9 mouse cellular contexts compared by ENCODE assay signal in genomic region chr12:49373821-49374605, GRCm38 (mm10). TPM values are rescaled to one million over a fixed set of nuclear protein-coding genes. Genes with fewer than 3 reads are reported as not detected.
DNase-seq lines count a peak whose midpoint lies in the region; ATAC-seq and TF ChIP-seq lines count a peak whose summit lies in the region.
"Had no signal": no experiment of that assay in that cellular context is flagged by ENCODE, and none has a peak within 500 bp of the region (broad histone marks: within the 10 kb centered on the region; RNA-seq: fewer than 3 reads in every experiment).

No protein-coding gene starts in this region.

- H3K9ac ChIP-seq in heart, embryonic 13.5 days = peak overlapping the region; percentile 25; the same call in 1 of the 2 replicates
- H3K9ac ChIP-seq in ES-E14 (ENCODE audit: insufficient read depth, low read depth, low read length, poor library complexity, severe bottlenecking) = no peak overlapping the region
- peak overlapping the region; percentile 76 for H3K9ac ChIP-seq in forebrain, embryonic 13.5 days
- H3K9ac ChIP-seq in liver, embryonic 16.5 days (ENCODE audit: low read depth, low read length) = no peak overlapping the region

- under 1% methylated on average over 24 of the region's 24 CpGs for WGBS in heart, embryonic 13.5 days
- WGBS in forebrain, embryonic 13.5 days = 2% methylated on average over 24 of the region's 24 CpGs
- 2% methylated on average over 24 of the region's 24 CpGs for WGBS in liver, embryonic 16.5 days (ENCODE audit: insufficient replicate concordance)

- H3K9me3 ChIP-seq in heart, embryonic 13.5 days = no peaks in the 10 kb centered on the region
- no peaks in the 10 kb centered on the region for H3K9me3 ChIP-seq in ES-E14 (ENCODE audit: control insufficient read depth, insufficient read depth, low read depth, low read length)
- H3K9me3 ChIP-seq in forebrain, embryonic 13.5 days (replicated peaks) = no peaks in the 10 kb centered on the region
- no peaks in the 10 kb centered on the region for H3K9me3 ChIP-seq in liver, embryonic 16.5 days (replicated peaks; ENCODE audit: control insufficient read depth, low read length)

- peaks cover 92% of the 10 kb centered on the region for H3K27me3 ChIP-seq in heart, embryonic 13.5 days (replicated peaks)
- no peaks in the 10 kb centered on the region for H3K27me3 ChIP-seq in forebrain, embryonic 13.5 days
- peaks cover 61% of the 10 kb centered on the region for H3K27me3 ChIP-seq in liver, embryonic 16.5 days (ENCODE audit: control insufficient read depth, insufficient read depth, low read depth, low read length)

- peaks cover 6% of the 10 kb centered on the region for H3K4me1 ChIP-seq in heart, embryonic 13.5 days
- H3K4me1 ChIP-seq in ES-E14 (ENCODE audit: control insufficient read depth in 2 of 2, insufficient read depth in 2 of 2, low read length in 2 of 2, poor library complexity in 1 of 2) = no peaks in the 10 kb centered on the region
- H3K4me1 ChIP-seq in forebrain, embryonic 13.5 days = peaks cover 41% of the 10 kb centered on the region
- no peaks in the 10 kb centered on the region for H3K4me1 ChIP-seq in liver, embryonic 16.5 days (ENCODE audit: control insufficient read depth, low read depth, low read length)

- peak overlapping the region; percentile 74 for H3K4me2 ChIP-seq in heart, embryonic 13.5 days
- H3K4me2 ChIP-seq in forebrain, embryonic 13.5 days = peak overlapping the region; percentile 72
- H3K4me2 ChIP-seq in liver, embryonic 16.5 days (ENCODE audit: low read depth, low read length) = no peak overlapping the region

- H3K36me3 ChIP-seq in heart, embryonic 13.5 days = no peaks in the 10 kb centered on the region
- H3K36me3 ChIP-seq in ES-E14 (ENCODE audit: control insufficient read depth, insufficient read depth, low read length, poor library complexity, severe bottlenecking) = no peaks in the 10 kb centered on the region
- H3K36me3 ChIP-seq in forebrain, embryonic 13.5 days (ENCODE audit: poor library complexity, severe bottlenecking) = no peaks in the 10 kb centered on the region
- H3K36me3 ChIP-seq in liver, embryonic 16.5 days (ENCODE audit: control insufficient read depth, insufficient read depth) = no peaks in the 10 kb centered on the region

- in situ Hi-C loops in ES-E14 (cut with MboI; ENCODE audit: low sequenced_read_pairs in 2 of 2, unreplicated experiment in 2 of 2) = loop anchor here (25.0 kb wide), 2 partner anchors 1563 to 1588 kb away; no protein-coding TSS in a partner anchor

- no peak overlapping the region for H3K27ac ChIP-seq in heart, embryonic 13.5 days (replicated peaks)
- H3K27ac ChIP-seq in ES-E14 (ENCODE audit: insufficient read depth, low read depth, low read length, poor library complexity, severe bottlenecking) = no peak overlapping the region
- H3K27ac ChIP-seq in forebrain, embryonic 13.5 days = peak overlapping the region; percentile 89
- no peak overlapping the region for H3K27ac ChIP-seq in liver, embryonic 16.5 days (ENCODE audit: low read length)
- H3K27ac ChIP-seq: macrophage had no signal

- no peak for ATAC-seq in heart, embryonic 13.5 days (ENCODE audit: extremely low read depth, insufficient number of reproducible peaks, low FRiP score, low TSS enrichment)
- ATAC-seq in forebrain, embryonic 13.5 days = no peak
- no peak for ATAC-seq in liver, embryonic 16.5 days (ENCODE audit: low read depth)

- peak overlapping the region; percentile 51 for H3K4me3 ChIP-seq in heart, embryonic 13.5 days
- peak overlapping the region; percentile 44 to 59 for H3K4me3 ChIP-seq in ES-E14 (ENCODE audit: insufficient read depth in 1 of 2, low read depth in 1 of 2, low read length in 2 of 2, poor library complexity in 1 of 2, severe bottlenecking in 1 of 2)
- peak overlapping the region; percentile 41 for H3K4me3 ChIP-seq in forebrain, embryonic 13.5 days
- H3K4me3 ChIP-seq in liver, embryonic 16.5 days (ENCODE audit: low read depth, low read length) = peak overlapping the region; percentile 13; the same call in 1 of the 2 replicates

- no peak for DNase-seq in heart, adult 11 months
- DNase-seq in ES-E14 (ENCODE audit: low read depth, low spot score) = no peak
- no peak for DNase-seq in adrenal gland, adult (ENCODE audit: inconsistent age in 2 of 2, low spot score in 1 of 2)
- no peak for DNase-seq in cerebellum, postnatal 4 days (ENCODE audit: low spot score in 2 of 2)
- DNase-seq in adrenal gland, postnatal 14 days = no peak

TF ChIP-seq in ES-E14, 5 proteins besides CTCF, POLR2A, EP300 and RAD21:
- TF ChIP-seq ZC3H11A (IDR thresholded peaks at IDR 0.05; ENCODE audit: borderline replicate concordance, low read depth, low read length) = no peak
- no peak for TF ChIP-seq HCFC1 (IDR thresholded peaks at IDR 0.05; ENCODE audit: borderline replicate concordance, insufficient read depth, low read length)

RNA-seq across cellular contexts. Expression of gene Foxg1, which starts 8.4 kb away (rescaled TPM):
- 0.12 TPM in 1 of 2 replicates, not detected in the other for polyA plus RNA-seq in heart, embryonic 13.5 days (2015; fragmentation: Nextera tagmentation; extraction: Ambion mirVana)
- total RNA-seq in ES-E14 (2012; rRNA removed) = 0.21 and 0.36 TPM in 2 replicates
- polyA plus RNA-seq in forebrain, embryonic 13.5 days (2015; fragmentation: Nextera tagmentation; extraction: Ambion mirVana) = 76.5 and 98.6 TPM in 2 replicates
- polyA plus RNA-seq in liver, embryonic 16.5 days (2015; fragmentation: Nextera tagmentation; extraction: Ambion mirVana) = not detected in 2 replicates
- total RNA-seq in adrenal gland, postnatal 14 days (2021) = not detected in 2 replicates
- polyA plus RNA-seq: macrophage had no signal

RNA-seq across cellular contexts. Expression of gene Gm43517, which starts 11.0 kb away (rescaled TPM):
- polyA plus RNA-seq in heart, embryonic 13.5 days (2015; fragmentation: Nextera tagmentation; extraction: Ambion mirVana) = not detected in 2 replicates
- total RNA-seq in ES-E14 (2012; rRNA removed) = not detected in 2 replicates
- polyA plus RNA-seq in forebrain, embryonic 13.5 days (2015; fragmentation: Nextera tagmentation; extraction: Ambion mirVana) = 1.9 and 2.4 TPM in 2 replicates
- not detected in 2 replicates for polyA plus RNA-seq in liver, embryonic 16.5 days (2015; fragmentation: Nextera tagmentation; extraction: Ambion mirVana)
- not detected in 2 replicates for total RNA-seq in adrenal gland, postnatal 14 days (2021)
- polyA plus RNA-seq: macrophage had no signal

Comparison
In these comparisons a context has a peak if more than half of its experiments do, and no peak if none do; other contexts are left out.
1. H3K9ac ChIP-seq: peak in heart, embryonic 13.5 days (single experiment) and forebrain, embryonic 13.5 days (single experiment); none in ES-E14 (single experiment) and liver, embryonic 16.5 days (single experiment).
2. RNA of gene Foxg1, which starts 8.4 kb away (polyA plus RNA-seq): 76.5 to 98.6 TPM in forebrain, embryonic 13.5 days; 0.12 TPM in heart, embryonic 13.5 days and not detected in liver, embryonic 16.5 days; every median in the first group is over 10 times any median in the second.
3. Peak in every context shown above with its lines, with median percentiles within 50 percentile points of each other: H3K4me3 ChIP-seq.